Mouse (Mus musculus): ENCODE measurements around the gene 1700017B05Rik.
"Not testable (repeated sequence)": the region's sequence is repeated elsewhere in the genome, so short reads cannot be mapped to it uniquely, and the experiment has no call there.

The 1700017B05Rik gene

DNA sequence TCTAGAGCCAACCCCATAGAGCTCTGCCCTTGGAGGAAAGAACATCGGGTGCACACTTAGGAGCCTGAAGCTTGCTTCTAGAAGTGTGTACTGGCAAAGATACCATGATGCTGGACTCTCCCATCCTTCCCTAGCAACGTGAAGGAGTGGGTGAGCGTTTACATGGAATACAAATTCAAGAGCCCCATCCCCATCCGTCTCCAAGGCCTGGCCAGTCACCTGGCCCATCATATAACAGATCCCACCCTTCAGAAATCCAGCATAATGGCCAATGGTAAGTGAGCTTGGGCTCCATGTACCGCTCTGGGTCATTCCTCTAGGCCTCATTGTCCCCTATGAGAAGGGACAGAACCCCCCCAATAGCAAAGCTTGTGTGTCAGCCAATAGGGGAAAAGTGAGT, 15.9 kb downstream of the 1700017B05Rik start:
- no peak for DNase-seq (ENCODE audit: low spot score)

GRCm38 (mm10) chr9:57244106-57244685, 18.2 kb downstream of the 1700017B05Rik start:
- no peak for DNase-seq (ENCODE audit: low spot score)

DNA sequence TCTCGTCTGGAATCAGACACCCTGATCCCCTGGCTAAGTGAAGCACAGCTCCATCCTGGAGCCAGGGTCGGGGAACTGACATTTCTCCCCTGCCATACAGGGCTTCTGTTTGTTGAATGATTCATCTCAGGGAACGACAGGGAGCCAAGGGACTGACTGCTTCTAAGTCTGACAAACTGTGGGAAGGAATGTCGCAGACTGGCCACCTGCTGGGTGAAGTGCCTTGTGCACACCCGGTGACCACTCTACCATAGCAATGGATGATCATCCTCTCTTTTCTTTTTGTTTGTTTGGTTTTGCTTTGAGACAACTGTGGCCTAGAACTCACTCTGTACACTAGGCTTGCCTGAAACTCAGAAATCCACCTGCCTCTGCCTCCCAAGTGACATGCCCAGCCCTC, 19.5 kb downstream of the 1700017B05Rik start:
- DNase-seq (ENCODE audit: low spot score) = no peak

DNA sequence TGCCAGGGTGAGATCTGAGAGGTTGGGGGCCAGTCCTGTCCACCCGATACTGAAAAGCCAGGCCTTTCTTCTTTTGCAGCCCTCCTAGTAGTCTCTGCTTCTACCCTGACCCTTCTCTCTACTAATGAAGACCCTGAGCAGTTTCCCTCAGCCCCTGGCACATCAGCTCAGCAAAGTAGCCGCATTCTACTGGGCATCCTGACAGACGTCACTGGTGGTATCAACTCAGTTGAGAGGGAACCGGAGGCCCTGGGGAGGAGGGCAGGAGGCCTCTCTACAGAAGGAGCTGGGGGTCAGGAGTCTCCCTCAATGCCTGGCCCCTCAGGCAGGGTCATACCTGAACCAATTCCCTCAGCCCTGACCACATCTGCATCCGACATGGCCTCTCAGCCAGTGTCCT, 21.3 kb downstream of the 1700017B05Rik start:
- no peak for DNase-seq (ENCODE audit: low spot score)

GRCm38 (mm10) chr9:57238220-57238619, 24.2 kb downstream of the 1700017B05Rik start:
- DNase-seq (ENCODE audit: low spot score) = no peak

DNA sequence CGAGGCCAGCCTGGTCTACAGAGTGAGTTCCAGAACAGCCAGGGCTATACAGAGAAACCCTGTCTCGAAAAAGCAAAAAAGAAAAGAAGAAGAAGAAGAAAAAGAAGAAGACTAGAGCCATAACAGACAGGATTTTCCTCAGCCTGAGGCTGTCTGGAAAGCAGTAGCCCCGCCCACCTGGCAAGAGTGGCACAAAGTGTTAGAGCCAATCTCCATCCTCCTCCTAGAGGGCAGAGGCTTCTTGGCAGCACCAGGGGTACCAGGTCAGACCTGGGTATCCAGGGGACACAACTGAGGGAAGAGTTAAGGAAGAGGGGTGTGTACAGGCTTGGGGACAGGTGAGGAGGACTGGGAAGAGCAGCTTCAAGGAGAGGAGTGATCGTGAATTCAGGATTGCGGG, 24.7 kb downstream of the 1700017B05Rik start:
- no peak for DNase-seq (ENCODE audit: low spot score)

DNA sequence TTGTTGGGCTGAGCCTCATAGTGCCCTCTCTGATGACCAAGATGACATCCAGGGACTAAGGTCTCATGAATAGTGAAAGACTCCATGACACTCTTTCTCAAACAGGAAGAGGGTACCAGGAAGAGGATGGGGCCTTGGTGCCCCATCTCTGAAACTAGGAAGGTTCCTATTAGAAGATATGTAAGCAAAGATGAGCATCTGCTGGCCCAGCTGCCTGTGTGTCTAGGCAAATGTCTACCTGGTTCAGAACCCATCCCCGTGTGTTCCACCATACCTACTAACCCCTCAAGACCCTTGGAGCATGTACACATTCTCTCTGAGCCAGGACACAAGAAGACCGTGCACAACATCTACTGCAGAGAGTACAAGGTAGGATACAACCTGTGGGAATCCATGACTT, 26.2 kb downstream of the 1700017B05Rik start, which contains the start of gene Trcg1:
Trcg1 (plus strand) TSS at position 301 of the 400 bp plus-strand sequence.
- DNase-seq (ENCODE audit: low spot score) = no peak

GRCm38 (mm10) chr9:57233767-57234166, 28.6 kb downstream of the 1700017B05Rik start:
- DNase-seq (ENCODE audit: low spot score) = no peak

- DNase-seq (ENCODE audit: low spot score) = no peak
Observed at GRCm38 (mm10) chr9:57233142-57233541, 29.3 kb downstream of the 1700017B05Rik start.

GRCm38 (mm10) chr9:57232341-57232940, 30.0 kb downstream of the 1700017B05Rik start:
- DNase-seq (ENCODE audit: low spot score) = no peak

DNA sequence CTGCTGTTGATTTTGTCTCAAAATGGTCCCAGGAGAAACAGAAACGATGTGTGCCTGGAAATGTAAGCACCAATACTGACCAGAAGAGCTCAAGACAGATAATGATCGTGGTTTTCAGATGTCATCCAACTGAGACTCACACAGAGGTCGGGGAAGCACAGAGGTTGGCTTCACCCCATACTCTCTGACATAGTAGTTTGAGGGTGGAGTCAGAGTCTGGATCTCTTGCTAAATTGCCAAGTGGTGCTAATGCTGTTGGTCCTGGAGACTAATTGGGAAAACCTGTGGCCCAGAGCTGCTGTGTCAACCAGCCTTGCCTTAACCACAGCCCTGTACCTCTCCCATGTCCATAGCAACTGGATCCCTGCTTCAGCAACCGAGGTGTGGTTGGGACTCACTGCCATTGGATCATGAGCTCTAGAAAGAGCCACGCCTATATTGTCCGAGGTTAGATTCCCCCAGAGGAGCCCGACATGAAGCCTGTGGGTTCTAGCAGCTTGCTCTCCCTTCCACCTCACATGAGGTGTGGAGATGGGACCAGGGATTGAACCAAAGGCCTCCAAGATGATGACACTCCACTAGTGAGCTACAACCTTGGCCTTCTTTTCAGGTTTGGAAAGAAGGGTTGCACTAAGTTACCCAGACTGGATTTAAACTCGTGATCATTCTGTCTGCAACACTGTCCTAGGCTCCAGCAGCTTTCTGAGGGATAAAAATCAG, 30.7 kb downstream of the 1700017B05Rik start:
- DNase-seq (ENCODE audit: low spot score) = no peak

GRCm38 (mm10) chr9:57230146-57230783, 32.1 kb downstream of the 1700017B05Rik start:
- DNase-seq (ENCODE audit: low spot score) = no peak

GRCm38 (mm10) chr9:57229726-57230125, 32.7 kb downstream of the 1700017B05Rik start:
- no peak for DNase-seq (ENCODE audit: low spot score)

DNA sequence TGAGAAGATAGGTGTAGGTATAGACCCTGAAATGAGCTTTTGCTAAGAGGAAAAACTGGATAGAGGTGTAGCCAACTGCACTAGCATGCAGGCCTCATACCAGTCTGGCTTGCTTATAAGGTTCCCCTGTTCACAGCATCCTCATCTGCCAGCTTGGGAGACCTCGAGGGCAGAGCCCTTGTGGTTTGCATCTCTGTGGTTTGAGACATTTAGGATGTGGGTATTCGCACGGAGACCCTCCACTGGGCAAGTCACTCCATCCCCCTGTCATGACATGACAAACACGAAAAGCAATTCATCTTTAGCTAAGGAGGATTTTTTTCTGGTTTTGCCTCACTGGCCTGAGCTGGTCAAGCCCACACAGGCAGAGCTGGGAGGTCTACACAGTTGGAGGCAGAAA, 34.2 kb downstream of the 1700017B05Rik start:
- DNase-seq (ENCODE audit: low spot score) = no peak

- DNase-seq (ENCODE audit: low spot score) = no peak
Observed at GRCm38 (mm10) chr9:57227203-57227602, 35.2 kb downstream of the 1700017B05Rik start.

DNA sequence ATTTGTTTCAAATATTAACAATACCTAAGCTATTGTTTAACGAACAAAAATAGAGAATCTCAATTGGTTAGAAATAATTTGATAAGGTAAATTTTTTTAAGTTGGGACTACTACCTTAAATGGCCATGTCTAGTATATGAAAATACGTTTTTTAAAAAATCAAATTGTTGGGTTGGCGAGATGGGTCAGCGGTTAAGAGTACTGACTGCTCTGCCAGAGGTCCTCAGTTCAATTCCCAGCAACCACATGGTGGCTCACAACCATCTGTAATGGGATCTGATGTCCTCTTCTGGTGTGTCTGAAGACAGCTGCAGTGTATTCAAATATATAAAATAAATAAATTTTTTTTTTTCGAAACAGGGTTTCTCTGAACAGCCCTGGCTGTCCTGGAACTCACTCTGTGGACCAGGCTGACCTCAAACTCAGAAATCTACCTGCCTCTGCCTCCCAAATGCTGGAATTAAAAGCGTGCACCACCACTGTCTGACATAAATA, 35.7 kb downstream of the 1700017B05Rik start:
- not testable (repeated sequence) for DNase-seq (ENCODE audit: low spot score)

DNA sequence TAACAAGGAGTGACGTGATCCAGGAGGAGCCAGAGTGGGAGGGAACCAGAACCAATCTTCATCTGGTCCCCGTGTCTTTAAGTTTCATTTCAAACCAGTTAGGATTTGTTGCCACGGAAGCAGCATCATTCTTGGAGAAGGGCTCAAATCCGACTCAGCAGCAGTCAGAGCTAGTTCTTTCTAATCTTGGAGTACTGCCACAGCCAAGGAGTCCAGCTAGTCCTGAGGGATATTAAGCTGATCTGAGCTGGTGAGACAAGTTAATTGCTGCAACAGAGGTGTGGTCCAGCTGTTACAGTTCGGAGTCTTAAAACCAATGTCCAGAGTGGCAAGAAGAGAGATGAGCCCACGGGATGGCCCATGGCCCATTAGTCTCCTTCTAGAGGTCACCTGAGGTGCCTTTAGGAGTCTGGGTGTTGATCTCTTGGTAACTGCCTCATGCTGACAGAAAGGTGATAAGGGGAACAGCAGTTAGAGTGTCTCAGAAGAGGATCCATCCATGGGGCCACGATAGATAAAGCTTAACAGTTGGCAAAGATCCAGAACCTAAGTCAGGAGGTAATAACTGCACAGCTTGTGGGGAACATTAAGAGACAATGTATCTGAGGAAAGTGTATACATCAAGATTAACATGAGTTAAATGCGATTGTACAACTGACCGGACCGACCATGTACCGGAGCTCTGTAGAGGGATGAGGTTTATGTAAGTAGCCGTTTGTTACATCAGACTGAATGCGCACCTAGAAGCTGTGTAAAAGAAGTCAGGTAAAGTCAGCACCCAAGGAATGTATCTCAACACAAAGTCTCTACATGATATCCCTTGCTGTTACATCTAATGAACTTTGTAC, 36.4 kb downstream of the 1700017B05Rik start:
- no peak for DNase-seq (ENCODE audit: low spot score)

DNA sequence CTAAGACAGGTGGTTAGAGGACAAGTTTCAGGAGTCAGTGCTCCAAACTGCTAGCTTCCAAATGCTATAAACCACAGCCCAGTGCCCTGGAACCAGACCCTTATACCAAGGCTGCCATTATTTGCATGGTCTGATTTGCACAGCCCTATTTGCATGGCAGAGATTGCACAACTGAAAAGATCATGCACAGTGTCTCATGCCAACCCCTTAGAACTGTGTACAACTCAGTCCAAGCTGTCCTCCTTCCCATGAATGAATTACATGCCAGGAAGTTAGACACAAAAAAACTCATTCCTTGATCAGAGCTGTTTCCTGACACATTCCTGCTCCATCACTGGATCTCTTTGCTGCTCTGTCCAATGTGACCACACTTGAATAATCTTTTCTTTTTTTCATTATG, 39.1 kb downstream of the 1700017B05Rik start:
- no peak for DNase-seq (ENCODE audit: low spot score)

DNA sequence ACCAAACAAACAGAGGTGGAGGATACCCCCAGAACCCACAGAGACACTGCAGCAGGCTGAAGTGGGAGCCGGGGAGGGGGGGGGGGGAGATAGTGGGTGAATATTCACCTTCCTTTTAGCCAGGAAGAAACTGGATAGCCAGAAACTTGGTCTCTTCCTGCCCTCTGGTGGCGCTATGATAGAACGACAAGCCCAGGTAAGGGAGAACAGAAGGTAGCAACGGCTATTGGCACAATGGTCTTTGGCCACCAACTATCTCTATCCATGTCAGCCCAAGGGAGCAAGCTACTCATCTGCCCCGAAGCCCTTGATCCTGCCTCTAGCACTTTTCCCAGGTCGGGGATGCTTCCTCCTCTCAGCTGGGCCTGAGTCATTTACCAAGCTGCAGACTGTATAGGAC, 42.1 kb downstream of the 1700017B05Rik start:
- DNase-seq (ENCODE audit: low spot score) = no peak

- no peak for DNase-seq (ENCODE audit: low spot score)
Observed at GRCm38 (mm10) chr9:57219511-57219910, 42.9 kb downstream of the 1700017B05Rik start.

GRCm38 (mm10) chr9:57218776-57219175, 43.6 kb downstream of the 1700017B05Rik start:
- no peak for DNase-seq (ENCODE audit: low spot score)

- no peak for DNase-seq (ENCODE audit: low spot score)
Observed at GRCm38 (mm10) chr9:57217220-57217619, 45.2 kb downstream of the 1700017B05Rik start.
